Mouse (Mus musculus): Measurements from ENCODE around the gene Gm20388.

GRCm38 (mm10) chr8:121366655-121367054 is 1456.0 kb downstream of the Gm20388 start:
- TF ChIP-seq EP300 (IDR thresholded peaks at IDR 0.05; ENCODE audit: low read depth) (no peak), CTCF (IDR thresholded peaks at IDR 0.05; ENCODE audit: low read depth) (no peak)

Data from liver, embryonic 14.5 days (tissue).